Mouse (Mus musculus) midbrain, embryonic 10.5 days (tissue): ENCODE measurements around the gene Pgpep1l. TPM values are rescaled to one million over a fixed set of nuclear protein-coding genes. Genes with fewer than 3 reads are reported as not detected.
"Not testable (repeated sequence)": the region's sequence is repeated elsewhere in the genome, so short reads cannot be mapped to it uniquely, and the experiment has no call there.

Experiments used
- DNase-seq: peaks from one replicate; pipeline ENCODE4 v3.0.0-alpha.2; 2017; ENCODE audit warnings: low spot score
- H3K27ac ChIP-seq: fragments of 300-500 bp; sonication (generic); replicated peaks from 2 replicates; pipeline ENCODE4 v1.5.1; 2016; ENCODE audit warnings: mild to moderate bottlenecking
- H3K27me3 ChIP-seq: fragments of 300-500 bp; sonication (generic); 2 replicates; pipeline ENCODE4 v1.6.1; 2016; ENCODE audit warnings: low read depth, mild to moderate bottlenecking; ENCODE audit not compliant: poor library complexity, severe bottlenecking
- H3K36me3 ChIP-seq: fragments of 300-500 bp; sonication (generic); 2 replicates; pipeline ENCODE4 v1.6.1; 2016; ENCODE audit warnings: mild to moderate bottlenecking, moderate library complexity
- H3K4me1 ChIP-seq: fragments of 300-500 bp; sonication (generic); 2 replicates; pipeline ENCODE4 v1.6.1; 2016
- H3K4me3 ChIP-seq: fragments of 300-500 bp; sonication (generic); 2 replicates; pipeline ENCODE4 v1.5.1; 2016; ENCODE audit warnings: mild to moderate bottlenecking, moderate library complexity
- H3K9me3 ChIP-seq: fragments of 300-500 bp; sonication (generic); replicated peaks from 2 replicates; pipeline ENCODE4 v1.6.1; 2016; ENCODE audit warnings: mild to moderate bottlenecking
- WGBS: fragments of 180-500 bp; shearing (Covaris S2); methylation state at CpG from one replicate; pipeline ENCODE4 v1.1.7; 2016; 5-methylcytosine and 5-hydroxymethylcytosine counted together
- polyA plus RNA-seq: library from polyadenylated mRNA; unstranded; fragments of >200 nt; fragmentation: Nextera tagmentation; extraction: Ambion mirVana; gene quantifications from 2 replicates; pipeline ENCODE4 v1.2.1, GENCODE M21; 2016

Gene Pgpep1l
- polyA plus RNA-seq, 1 experiment from 2014 or later, result not detected

GRCm38 (mm10) chr7:68279481-68279880 is 15.4 kb upstream of the Pgpep1l start:
- Histone ChIP-seq H3K9me3 (no peaks in the 10 kb centered on the region), H3K4me3 (no peak overlapping the region), H3K27me3 (peaks cover 51% of the 10 kb centered on the region), H3K36me3 (no peaks in the 10 kb centered on the region), H3K4me1 (peaks cover 15% of the 10 kb centered on the region), H3K27ac (no peak overlapping the region)
- WGBS, result 86% methylated on average over 7 of the region's 7 CpGs
- no peak for DNase-seq

GRCm38 (mm10) chr7:68278908-68279307 is 14.9 kb upstream of the Pgpep1l start:
- Histone ChIP-seq H3K27me3 (peaks cover 57% of the 10 kb centered on the region), H3K27ac (no peak overlapping the region), H3K9me3 (no peaks in the 10 kb centered on the region), H3K4me1 (peaks cover 15% of the 10 kb centered on the region), H3K36me3 (no peaks in the 10 kb centered on the region), H3K4me3 (no peak overlapping the region)
- 82% methylated on average over 6 of the region's 6 CpGs for WGBS
- DNase-seq, result no peak

- Histone ChIP-seq H3K27me3 (peaks cover 59% of the 10 kb centered on the region), H3K4me3 (no peak overlapping the region), H3K9me3 (no peaks in the 10 kb centered on the region), H3K36me3 (no peaks in the 10 kb centered on the region), H3K27ac (no peak overlapping the region), H3K4me1 (peaks cover 15% of the 10 kb centered on the region)
- DNase-seq, result no peak
- WGBS, result 97% methylated on average over 6 of the region's 6 CpGs
Observed at GRCm38 (mm10) chr7:68278385-68278784, 14.4 kb upstream of the Pgpep1l start.

- no peaks in the 10 kb centered on the region for H3K9me3 ChIP-seq
Observed at GRCm38 (mm10) chr7:68277897-68278270, 13.9 kb upstream of the Pgpep1l start.

GRCm38 (mm10) chr7:68277054-68277896 is 13.2 kb upstream of the Pgpep1l start:
- no peaks in the 10 kb centered on the region for H3K9me3 ChIP-seq
- H3K27ac ChIP-seq, result no peak overlapping the region
- peaks cover 15% of the 10 kb centered on the region for H3K4me1 ChIP-seq
- no peaks in the 10 kb centered on the region for H3K36me3 ChIP-seq
- 44% methylated on average over 11 of the region's 11 CpGs for WGBS
- DNase-seq, result no peak
- H3K27me3 ChIP-seq, result peaks cover 59% of the 10 kb centered on the region
- H3K4me3 ChIP-seq, result no peak overlapping the region

More at GRCm38 (mm10) chr7:68277897-68278270, 13.9 kb upstream of the Pgpep1l start:
- WGBS, result 67% methylated on average over 4 of the region's 4 CpGs
- Histone ChIP-seq H3K4me3 (no peak overlapping the region), H3K4me1 (peaks cover 15% of the 10 kb centered on the region), H3K27ac (no peak overlapping the region), H3K36me3 (no peaks in the 10 kb centered on the region), H3K27me3 (peaks cover 59% of the 10 kb centered on the region)
- DNase-seq, result no peak

- DNase-seq, result peak; percentile 34
- Histone ChIP-seq H3K4me1 (peaks cover 15% of the 10 kb centered on the region), H3K4me3 (peak overlapping the region; percentile 54), H3K36me3 (no peaks in the 10 kb centered on the region), H3K27ac (peak overlapping the region; percentile 46; the same call in 1 of the 2 replicates), H3K27me3 (peaks cover 59% of the 10 kb centered on the region), H3K9me3 (no peaks in the 10 kb centered on the region)
- WGBS, result 3% methylated on average over 36 of the region's 36 CpGs
Observed at GRCm38 (mm10) chr7:68275838-68276731, 12.1 kb upstream of the Pgpep1l start.

GRCm38 (mm10) chr7:68275445-68275837 is 11.4 kb upstream of the Pgpep1l start:
- peaks cover 59% of the 10 kb centered on the region for H3K27me3 ChIP-seq

GRCm38 (mm10) chr7:68274951-68275350 is 10.9 kb upstream of the Pgpep1l start:
- 77% methylated on average over 9 of the region's 9 CpGs for WGBS
- H3K27me3 ChIP-seq, result peaks cover 59% of the 10 kb centered on the region
- no peaks in the 10 kb centered on the region for H3K36me3 ChIP-seq
- no peaks in the 10 kb centered on the region for H3K9me3 ChIP-seq
- no peak for DNase-seq
- no peak overlapping the region for H3K27ac ChIP-seq
- H3K4me1 ChIP-seq, result peaks cover 15% of the 10 kb centered on the region
- H3K4me3 ChIP-seq, result no peak overlapping the region

More at GRCm38 (mm10) chr7:68275445-68275837, 11.4 kb upstream of the Pgpep1l start:
- H3K9me3 ChIP-seq, DNase-seq, H3K36me3 ChIP-seq, H3K27ac ChIP-seq: not testable (repeated sequence)
- H3K4me3 ChIP-seq, result peak overlapping the region; percentile 54
- peaks cover 15% of the 10 kb centered on the region for H3K4me1 ChIP-seq
- 46% methylated on average over 9 of the region's 9 CpGs for WGBS

- no peak overlapping the region for H3K27ac ChIP-seq
- H3K27me3 ChIP-seq, result peaks cover 55% of the 10 kb centered on the region
- DNase-seq, result no peak
- peaks cover 15% of the 10 kb centered on the region for H3K4me1 ChIP-seq
- WGBS, result 59% methylated on average over 2 of the region's 2 CpGs
- no peaks in the 10 kb centered on the region for H3K9me3 ChIP-seq
- H3K4me3 ChIP-seq, result no peak overlapping the region
- no peaks in the 10 kb centered on the region for H3K36me3 ChIP-seq
Observed at GRCm38 (mm10) chr7:68274218-68274617, 10.2 kb upstream of the Pgpep1l start.

GRCm38 (mm10) chr7:68273515-68273914 is 9.5 kb upstream of the Pgpep1l start, which contains the start of gene Fam169b:
Gene Fam169b (plus strand): TSS chr7:68273839.
- Histone ChIP-seq H3K9me3 (no peaks in the 10 kb centered on the region), H3K4me1 (peaks cover 15% of the 10 kb centered on the region), H3K27me3 (peaks cover 48% of the 10 kb centered on the region), H3K4me3 (no peak within 1 kb of the TSS), H3K27ac (no peak within 1 kb of the TSS), H3K36me3 (no peaks in the 10 kb centered on the region)
- DNase-seq, result no peak

- WGBS, result 93% methylated on average over 10 of the region's 10 CpGs
- H3K27me3 ChIP-seq, result peaks cover 40% of the 10 kb centered on the region
- no peaks in the 10 kb centered on the region for H3K36me3 ChIP-seq
- peaks cover 15% of the 10 kb centered on the region for H3K4me1 ChIP-seq
- no peak for DNase-seq
- no peak overlapping the region for H3K4me3 ChIP-seq
- no peaks in the 10 kb centered on the region for H3K9me3 ChIP-seq
- H3K27ac ChIP-seq, result no peak overlapping the region
Observed at GRCm38 (mm10) chr7:68272607-68273006, 8.6 kb upstream of the Pgpep1l start.

GRCm38 (mm10) chr7:68271816-68272215 is 7.8 kb upstream of the Pgpep1l start:
- Histone ChIP-seq H3K4me1 (peaks cover 12% of the 10 kb centered on the region), H3K27me3 (peaks cover 32% of the 10 kb centered on the region), H3K9me3 (no peaks in the 10 kb centered on the region), H3K36me3 (no peaks in the 10 kb centered on the region), H3K27ac (no peak overlapping the region), H3K4me3 (no peak overlapping the region)
- 94% methylated on average over 6 of the region's 6 CpGs for WGBS
- DNase-seq, result no peak
